Mouse (Mus musculus): Measurements from ENCODE around the gene Wdhd1. TPM values are rescaled to one million over a fixed set of nuclear protein-coding genes. Genes with fewer than 3 reads are reported as not detected.

Wdhd1 gene
- polyA plus RNA-seq, 1 experiment = 3.3 TPM

GRCm38 (mm10) chr14:47191861-47192260, 84.8 kb downstream of the Wdhd1 start:
- WGBS = 28% methylated on average over 5 of the region's 5 CpGs
- no peak for DNase-seq (ENCODE audit: low read depth, low spot score)

Other genes with a start within 250 kb of the Wdhd1 start
- 13.5 and 19.5 TPM in 2 replicates for gene Gch1, start 87.4 kb downstream of the Wdhd1 start, polyA plus RNA-seq (2012; rRNA removed)
- 3.2 and 6.0 TPM in 2 replicates for gene Socs4, start 74 bp upstream of the Wdhd1 start, polyA plus RNA-seq (2012; rRNA removed)
- 33.5 and 61.4 TPM in 2 replicates for gene Mapk1ip1l, start 21.4 kb upstream of the Wdhd1 start, polyA plus RNA-seq (2012; rRNA removed)
- 537 and 642 TPM in 2 replicates for gene Lgals3, start 90.9 kb upstream of the Wdhd1 start, polyA plus RNA-seq (2012; rRNA removed)
- gene Dlgap5, start 141.6 kb upstream of the Wdhd1 start, polyA plus RNA-seq (2012; rRNA removed) = 4.8 and 5.0 TPM in 2 replicates
- gene Fbxo34, start 173.6 kb upstream of the Wdhd1 start, polyA plus RNA-seq (2012; rRNA removed) = 16.6 and 29.5 TPM in 2 replicates

Data from large intestine, adult 2 months (tissue).